Mouse (Mus musculus) testis, adult 2 months (tissue): ENCODE results near the gene Hoxb9. TPM values are rescaled to one million over a fixed set of nuclear protein-coding genes. Genes with fewer than 3 reads are reported as not detected.

Experiments used
- H3K27ac ChIP-seq: fragments of 200-500 bp; 2 replicates; pipeline ENCODE4 v1.5.1; 2012; ENCODE audit warnings: low read depth, low read length; ENCODE audit not compliant: control insufficient read depth, insufficient read depth
- H3K27me3 ChIP-seq: fragments of 200-500 bp; 2 replicates; pipeline ENCODE4 v1.6.1; 2012; ENCODE audit warnings: mild to moderate bottlenecking, low read length, moderate library complexity; ENCODE audit not compliant: control insufficient read depth, insufficient read depth
- H3K36me3 ChIP-seq: fragments of 200-500 bp; 2 replicates; pipeline ENCODE4 v1.6.1; 2012; ENCODE audit warnings: mild to moderate bottlenecking, low read length; ENCODE audit not compliant: control insufficient read depth, insufficient read depth
- H3K4me1 ChIP-seq: fragments of 200-500 bp; 2 replicates; pipeline ENCODE4 v1.6.1; 2012; ENCODE audit warnings: low read length; ENCODE audit not compliant: control insufficient read depth, insufficient read depth
- H3K4me3 ChIP-seq: fragments of 200-500 bp; 2 replicates; pipeline ENCODE4 v1.5.1; 2012; ENCODE audit warnings: low read depth, mild to moderate bottlenecking, low read length, moderate library complexity, mixed read lengths; ENCODE audit not compliant: control insufficient read depth
- CTCF ChIP-seq: fragments of 200-500 bp; IDR thresholded peaks from 2 replicates; pipeline ENCODE4 v1.5.1; 2012; ENCODE audit warnings: low read depth, mild to moderate bottlenecking, inconsistent platforms, low read length, moderate library complexity; ENCODE audit not compliant: control insufficient read depth, insufficient read depth, insufficient replicate concordance
- POLR2A ChIP-seq: fragments of 200-500 bp; IDR thresholded peaks from 2 replicates; pipeline ENCODE4 v1.6.1; 2012; ENCODE audit warnings: low read depth, mild to moderate bottlenecking, inconsistent platforms, low read length, moderate library complexity; ENCODE audit not compliant: control insufficient read depth
- polyA plus RNA-seq: library from polyadenylated mRNA; depleted of rRNA; stranded (reverse); fragments of >200 nt; gene quantifications from 2 replicates; pipeline ENCODE4 v1.2.3, GENCODE M21; 2012

Gene Hoxb9
- polyA plus RNA-seq, 1 experiment: 0.36 TPM

DNA sequence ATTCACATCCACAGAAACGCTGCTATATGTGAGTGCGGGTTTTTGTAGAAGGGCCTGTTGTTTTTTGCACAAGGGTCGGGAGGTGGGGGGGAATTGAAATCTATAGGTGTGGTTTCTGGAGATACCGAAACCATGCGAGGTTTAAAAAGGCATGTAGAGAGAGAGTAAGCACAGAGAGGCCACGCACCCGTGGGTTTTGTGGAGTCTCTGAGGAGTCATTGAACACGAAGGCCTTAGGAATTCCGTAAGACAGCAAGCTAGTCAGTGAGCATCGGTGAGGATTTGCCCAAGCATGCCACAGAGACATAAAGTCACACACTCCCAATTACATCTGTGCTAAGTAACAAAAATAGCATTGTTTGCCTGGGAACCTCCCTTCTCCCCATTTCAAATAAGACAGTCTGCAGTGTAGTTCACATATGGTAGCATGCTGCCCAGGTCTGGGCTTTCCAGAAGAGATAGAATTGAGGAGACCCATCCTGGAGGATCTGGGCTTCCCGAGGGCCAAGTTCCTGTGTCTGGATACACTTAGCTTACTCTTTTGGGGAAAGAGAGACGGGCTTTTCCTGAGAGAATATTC lies 18.6 kb upstream of the Hoxb9 start:
- Histone ChIP-seq H3K27me3 (peaks cover 9% of the 10 kb centered on the region), H3K4me3 (no peak overlapping the region), H3K36me3 (no peaks in the 10 kb centered on the region), H3K4me1 (peaks cover 3% of the 10 kb centered on the region), H3K27ac (no peak overlapping the region)
- TF ChIP-seq POLR2A (no peak), CTCF (no peak)

DNA sequence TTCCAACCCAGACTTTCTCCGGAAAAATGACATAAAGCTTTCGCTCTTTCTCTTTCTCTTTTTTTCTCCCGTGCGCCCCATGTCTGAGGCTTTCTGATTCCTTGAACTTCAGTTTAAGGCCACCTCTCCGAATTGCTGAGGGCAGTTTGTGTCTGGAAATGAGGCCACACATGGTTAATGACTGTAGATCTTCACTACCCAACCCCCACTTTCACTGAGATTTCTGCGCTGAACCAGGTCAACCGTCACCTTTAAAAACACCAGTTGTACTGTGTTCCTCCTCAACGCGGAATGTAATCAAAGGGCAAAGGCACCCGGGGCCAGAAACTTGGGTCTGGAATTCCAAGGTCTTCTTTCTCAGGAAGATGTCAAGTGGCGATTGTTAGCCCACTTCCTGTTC lies 17.0 kb upstream of the Hoxb9 start:
- TF ChIP-seq POLR2A: no peak
- no peak for TF ChIP-seq CTCF
- Histone ChIP-seq H3K36me3 (no peaks in the 10 kb centered on the region), H3K27me3 (peaks cover 9% of the 10 kb centered on the region), H3K4me3 (no peak overlapping the region), H3K27ac (no peak overlapping the region), H3K4me1 (peaks cover 3% of the 10 kb centered on the region)

DNA sequence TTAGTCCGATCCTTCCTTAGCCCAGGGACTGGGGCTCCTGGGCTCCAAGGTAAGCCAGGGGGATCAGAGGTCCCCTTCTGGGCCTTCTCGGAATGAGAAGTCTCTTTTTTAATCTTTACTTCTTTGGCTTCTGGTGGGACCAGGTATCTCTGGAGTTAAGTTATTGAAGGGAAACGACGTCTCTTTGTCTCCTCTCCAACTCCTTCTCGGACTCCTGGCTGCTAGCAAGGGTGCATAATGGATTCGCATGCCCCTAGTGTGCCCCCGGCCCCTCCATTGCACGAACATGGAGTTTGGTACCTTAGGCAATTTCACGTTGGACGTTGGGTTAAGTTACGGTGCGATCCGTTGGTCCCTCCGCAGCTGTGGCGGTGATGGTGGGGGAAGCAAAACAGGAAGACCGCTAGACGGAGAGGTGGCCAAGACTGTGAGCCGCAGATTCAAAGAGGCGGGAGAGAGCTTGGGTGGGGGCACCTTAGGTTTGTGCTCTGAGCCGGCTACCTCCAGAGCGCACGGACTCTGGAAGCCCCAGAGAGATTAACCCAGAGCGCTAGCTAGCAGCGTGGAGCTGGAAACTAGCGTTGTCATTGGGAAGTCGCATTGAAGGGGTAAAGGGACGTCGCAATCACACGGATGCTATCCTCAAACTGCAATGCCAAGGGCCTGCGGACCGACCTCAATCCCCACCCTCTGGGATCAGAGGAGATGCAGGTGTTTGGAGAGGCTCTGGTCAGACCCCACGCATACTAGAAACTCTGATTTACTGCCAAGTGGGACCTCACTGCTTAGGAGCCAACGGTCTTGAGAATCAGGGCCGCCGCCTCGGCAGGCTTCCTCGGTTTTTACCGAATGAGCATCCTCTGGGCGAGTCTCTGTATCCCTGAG lies 15.9 kb upstream of the Hoxb9 start:
- Histone ChIP-seq H3K36me3 (no peaks in the 10 kb centered on the region), H3K27me3 (peaks cover 9% of the 10 kb centered on the region), H3K27ac (no peak overlapping the region), H3K4me1 (peaks cover 5% of the 10 kb centered on the region), H3K4me3 (no peak overlapping the region)
- TF ChIP-seq CTCF (no peak), POLR2A (no peak)

DNA sequence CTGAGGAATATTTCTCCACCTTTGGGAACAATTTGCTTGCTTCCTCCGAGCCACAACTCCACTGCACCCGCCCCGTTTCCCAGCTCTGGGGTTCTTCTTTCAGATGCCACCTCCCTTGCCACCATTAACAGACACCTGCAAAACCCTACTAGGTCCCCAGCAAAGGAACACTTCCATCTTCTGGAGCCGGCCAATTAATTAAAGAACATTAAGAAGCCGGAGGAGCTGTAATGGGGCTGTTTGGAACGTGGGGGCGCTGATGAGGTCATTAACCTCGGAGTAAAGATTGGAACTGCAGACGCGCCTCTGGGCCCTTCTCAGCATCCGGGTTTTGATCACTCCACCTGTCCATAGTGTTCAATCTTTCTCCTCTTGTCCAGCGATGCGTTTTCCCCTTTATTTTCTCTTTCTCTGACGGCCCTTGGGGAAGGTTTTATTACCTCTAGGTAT lies 15.2 kb upstream of the Hoxb9 start:
- H3K36me3 ChIP-seq: no peaks in the 10 kb centered on the region
- TF ChIP-seq POLR2A (no peak), CTCF (no peak)
- no peak overlapping the region for H3K4me3 ChIP-seq
- peaks cover 7% of the 10 kb centered on the region for H3K4me1 ChIP-seq
- H3K27ac ChIP-seq: no peak overlapping the region
- peaks cover 8% of the 10 kb centered on the region for H3K27me3 ChIP-seq

DNA sequence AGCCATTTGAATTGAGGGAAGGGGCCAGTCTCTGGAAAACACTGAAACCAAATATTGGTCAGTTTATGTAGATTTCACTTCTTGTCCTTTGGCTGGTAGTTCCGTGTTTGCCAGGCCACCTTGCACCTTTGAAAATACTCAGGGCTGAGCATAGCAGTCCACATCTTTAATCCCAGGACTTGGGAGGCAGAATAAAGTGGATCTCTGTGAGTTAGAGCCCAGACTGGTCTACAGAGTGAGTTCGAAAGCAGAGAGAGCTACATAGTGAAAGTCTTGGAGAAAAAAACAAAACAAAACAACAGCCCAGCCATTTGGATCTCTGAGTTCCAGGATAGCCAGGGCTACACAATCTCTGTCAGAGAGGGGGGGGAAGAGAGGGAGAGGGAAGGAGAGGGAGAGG lies 14.1 kb upstream of the Hoxb9 start:
- peaks cover 8% of the 10 kb centered on the region for H3K4me1 ChIP-seq
- H3K4me3 ChIP-seq: no peak overlapping the region
- TF ChIP-seq POLR2A: no peak
- no peak for TF ChIP-seq CTCF
- H3K27ac ChIP-seq: no peak overlapping the region
- H3K36me3 ChIP-seq: no peaks in the 10 kb centered on the region
- H3K27me3 ChIP-seq: peaks cover 5% of the 10 kb centered on the region

DNA sequence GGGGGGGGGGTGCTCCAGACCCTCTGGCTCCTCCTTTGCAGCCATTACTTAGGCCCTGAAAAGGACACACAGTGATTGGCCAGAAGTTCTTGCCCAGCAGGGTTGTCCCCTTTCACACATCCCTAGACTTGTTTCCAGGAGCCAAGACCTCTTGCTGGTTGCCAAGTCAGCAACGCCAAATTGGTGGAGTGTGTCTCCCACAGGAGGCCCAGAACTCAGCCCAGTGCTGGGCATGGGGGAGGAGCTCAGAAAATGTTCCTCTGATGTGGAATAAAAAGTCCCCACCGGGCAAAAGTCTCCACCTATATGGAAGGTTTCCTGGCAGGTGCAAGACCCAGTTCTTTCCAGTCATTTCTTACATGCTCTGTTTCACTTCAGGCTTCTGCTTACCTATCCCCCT lies 12.2 kb upstream of the Hoxb9 start:
- TF ChIP-seq CTCF: no peak
- no peak for TF ChIP-seq POLR2A
- Histone ChIP-seq H3K27me3 (peaks cover 7% of the 10 kb centered on the region), H3K4me1 (peaks cover 8% of the 10 kb centered on the region), H3K27ac (no peak overlapping the region), H3K4me3 (no peak overlapping the region), H3K36me3 (no peaks in the 10 kb centered on the region)

DNA sequence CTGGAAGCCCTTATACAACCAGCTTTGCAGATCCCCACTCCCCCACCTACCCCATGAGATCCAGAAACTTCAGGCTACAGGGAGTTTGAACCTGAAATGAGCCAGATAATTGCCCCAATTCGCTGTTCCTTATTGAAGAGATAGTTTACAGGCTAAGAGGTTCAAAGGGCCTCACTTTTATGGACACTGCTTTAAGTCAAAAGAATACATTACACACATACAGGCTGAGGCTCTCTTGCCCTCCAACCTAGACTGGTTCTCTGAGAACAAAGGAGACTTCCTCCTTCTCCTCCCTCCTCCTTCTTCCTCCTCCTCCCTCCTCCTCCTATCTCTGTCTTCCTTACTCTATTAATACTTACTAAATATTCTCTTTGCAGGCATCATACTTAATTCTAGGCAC lies 11.7 kb upstream of the Hoxb9 start:
- Histone ChIP-seq H3K4me3 (no peak overlapping the region), H3K4me1 (peaks cover 8% of the 10 kb centered on the region), H3K27me3 (peaks cover 7% of the 10 kb centered on the region), H3K27ac (no peak overlapping the region), H3K36me3 (no peaks in the 10 kb centered on the region)
- TF ChIP-seq POLR2A: no peak
- no peak for TF ChIP-seq CTCF
